Mouse (Mus musculus) gastrocnemius, postnatal 4 days (tissue): ENCODE data around the gene Qsox2. TPM values are rescaled to one million over a fixed set of nuclear protein-coding genes. Genes with fewer than 3 reads are reported as not detected.
A peak's percentile ranks its signal among the peaks of the same experiment; 100 is the strongest.

ENCODE experiments used
- DNase-seq, 2 experiments: peaks; one replicate each; pipeline ENCODE4 v3.0.0; 2021 to 2022; ENCODE audit warnings: low spot score in 2 of 2, mixed read lengths in 2 of 2
- total RNA-seq, 2 experiments: library from RNA; stranded (reverse); gene quantifications; 2 replicates each; pipeline ENCODE4 v1.2.3; 2021

Gene Qsox2
- total RNA-seq, 2 experiments from 2014 or later: 11.2 to 11.4 TPM

DNA sequence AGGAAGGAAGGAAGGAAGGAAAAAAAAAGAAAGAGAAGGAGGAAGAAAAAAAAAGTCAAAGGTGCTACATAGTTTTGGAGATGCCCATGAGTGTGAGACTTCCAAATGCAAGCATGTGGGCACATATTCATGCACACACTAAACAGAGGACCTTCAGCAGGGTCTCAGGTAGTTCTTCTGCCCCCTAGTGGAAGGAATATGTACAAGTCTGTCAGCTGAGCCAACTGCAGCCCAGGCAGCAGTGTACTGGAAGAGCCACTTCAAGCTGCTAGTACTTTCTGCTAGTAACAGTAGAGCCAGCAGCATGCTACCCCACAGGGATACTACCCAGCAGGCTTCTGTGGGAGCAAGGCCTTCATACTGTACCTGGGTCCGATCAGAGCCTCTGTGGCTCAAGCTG lies 9.5 kb downstream of the Qsox2 start:
- no peak for DNase-seq

GRCm38 (mm10) chr2:26225242-26225641 lies 12.1 kb downstream of the Qsox2 start:
- no peak for DNase-seq

GRCm38 (mm10) chr2:26223961-26224360 lies 13.4 kb downstream of the Qsox2 start:
- DNase-seq: no peak

- DNase-seq: no peak
Observed at GRCm38 (mm10) chr2:26214526-26214925, 22.8 kb downstream of the Qsox2 start.

GRCm38 (mm10) chr2:26209566-26209965 lies 27.8 kb downstream of the Qsox2 start:
- no peak for DNase-seq

DNA sequence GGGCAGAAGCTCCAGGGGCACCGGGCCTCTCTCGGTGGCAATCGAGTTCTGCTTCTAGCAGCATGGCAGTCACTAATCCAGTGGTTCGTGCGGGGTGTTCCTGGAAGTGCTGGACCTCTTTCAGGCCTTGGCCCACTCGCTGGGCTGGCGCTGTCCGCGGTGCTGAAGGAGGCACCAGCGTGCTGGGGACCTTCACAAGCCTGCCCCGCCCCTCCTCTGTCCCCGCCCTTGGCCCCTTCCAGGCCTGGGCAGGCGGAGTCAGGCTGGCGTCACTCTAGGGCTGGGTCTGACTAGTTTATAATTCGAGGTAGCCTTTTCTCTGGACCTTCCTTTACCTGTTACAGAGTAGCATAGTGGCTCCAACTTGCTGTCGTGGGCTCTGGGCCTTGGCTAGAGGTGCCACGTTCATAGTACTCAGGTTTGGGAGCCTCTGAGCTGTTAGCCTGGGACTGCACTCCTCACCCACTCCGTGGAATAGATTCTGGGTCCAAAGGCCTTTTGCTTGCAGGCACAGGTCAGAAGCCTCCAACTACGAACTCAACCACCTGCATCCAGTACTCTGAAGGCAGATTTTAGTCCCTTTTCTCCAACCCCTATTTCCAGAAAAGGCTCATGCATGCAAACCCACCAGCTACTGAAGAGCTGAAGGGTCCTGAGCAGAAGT lies 29.1 kb downstream of the Qsox2 start, which contains the start of gene Lhx3:
Gene Lhx3 (minus strand): TSS at position 164 of the 664 bp plus-strand sequence.
- DNase-seq: peak; percentile 80 to 89

GRCm38 (mm10) chr2:26207559-26207958 lies 29.8 kb downstream of the Qsox2 start:
- no peak for DNase-seq

GRCm38 (mm10) chr2:26205761-26206160 lies 31.6 kb downstream of the Qsox2 start:
- no peak for DNase-seq

DNA sequence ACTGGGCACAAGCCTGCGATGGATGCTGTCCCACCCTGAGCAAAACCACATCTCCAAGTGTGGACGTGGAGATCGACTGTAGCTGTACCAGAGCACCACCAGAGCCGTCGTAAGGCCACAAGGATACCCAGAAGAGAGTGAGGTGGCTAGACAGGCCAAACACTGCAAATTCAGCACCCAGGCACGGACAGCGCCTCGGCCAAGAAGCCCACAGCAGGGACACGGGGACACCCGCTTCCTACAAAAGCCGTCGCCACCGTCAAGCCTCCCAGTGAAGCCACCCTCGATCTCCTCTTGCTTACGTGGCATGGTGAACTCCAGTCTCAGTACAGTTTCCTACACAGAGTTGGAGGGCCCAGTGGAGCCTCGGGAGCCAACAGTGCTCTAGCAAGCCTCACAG lies 32.2 kb downstream of the Qsox2 start:
- DNase-seq: peak in 1 of 2 experiments; percentile 46

- no peak for DNase-seq
Observed at GRCm38 (mm10) chr2:26202849-26203475, 34.4 kb downstream of the Qsox2 start.

DNA sequence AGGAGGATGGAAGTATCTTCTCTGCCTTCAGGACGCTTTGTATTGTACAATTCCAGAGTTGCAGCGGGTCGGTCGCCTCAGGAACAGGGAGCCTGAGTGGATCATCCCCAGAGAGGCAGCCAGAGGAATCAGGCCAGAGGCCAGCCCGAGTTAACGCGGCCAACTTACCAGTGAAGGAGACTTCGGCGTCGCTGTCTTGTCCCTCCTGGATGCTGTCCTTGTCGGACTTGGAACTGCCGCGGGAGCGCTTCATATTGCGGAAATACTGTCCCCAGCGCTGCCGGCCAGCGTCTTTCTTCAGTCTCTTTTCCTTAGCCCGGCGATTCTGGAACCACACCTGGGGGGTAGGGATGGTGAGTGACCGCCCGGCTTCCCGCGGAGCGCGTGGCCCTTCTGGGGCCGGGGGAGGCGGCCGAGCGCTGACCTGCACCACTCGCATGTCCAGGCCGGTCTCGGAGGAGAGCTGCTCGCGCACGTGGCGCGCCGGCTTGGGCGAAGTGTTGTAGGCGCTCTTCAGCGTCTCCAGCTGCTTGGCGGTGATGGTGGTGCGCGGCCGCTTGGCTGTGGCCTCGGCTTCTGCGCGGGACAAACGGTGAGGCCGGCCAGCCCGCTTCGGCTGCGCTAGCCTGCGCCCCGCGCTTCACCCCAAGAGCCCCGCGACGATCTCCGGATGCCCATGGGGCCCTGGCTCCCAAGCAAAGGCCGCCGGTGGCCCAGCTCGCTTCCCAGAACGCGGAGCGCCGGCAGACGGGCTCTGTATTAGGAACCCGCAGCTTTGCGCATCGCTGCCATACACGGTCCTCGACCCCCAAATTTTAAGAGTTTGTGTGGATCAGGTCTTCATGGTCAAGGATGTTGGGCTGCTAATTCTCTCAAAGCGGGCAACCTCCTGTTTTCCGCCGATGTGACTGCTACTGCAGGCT lies 35.1 kb downstream of the Qsox2 start:
- no peak for DNase-seq

- DNase-seq: no peak
Observed at GRCm38 (mm10) chr2:26198488-26198887, 38.8 kb downstream of the Qsox2 start.

GRCm38 (mm10) chr2:26194552-26195339 lies 42.6 kb downstream of the Qsox2 start:
- no peak for DNase-seq

GRCm38 (mm10) chr2:26188517-26188916 lies 48.8 kb downstream of the Qsox2 start:
- no peak for DNase-seq

DNA sequence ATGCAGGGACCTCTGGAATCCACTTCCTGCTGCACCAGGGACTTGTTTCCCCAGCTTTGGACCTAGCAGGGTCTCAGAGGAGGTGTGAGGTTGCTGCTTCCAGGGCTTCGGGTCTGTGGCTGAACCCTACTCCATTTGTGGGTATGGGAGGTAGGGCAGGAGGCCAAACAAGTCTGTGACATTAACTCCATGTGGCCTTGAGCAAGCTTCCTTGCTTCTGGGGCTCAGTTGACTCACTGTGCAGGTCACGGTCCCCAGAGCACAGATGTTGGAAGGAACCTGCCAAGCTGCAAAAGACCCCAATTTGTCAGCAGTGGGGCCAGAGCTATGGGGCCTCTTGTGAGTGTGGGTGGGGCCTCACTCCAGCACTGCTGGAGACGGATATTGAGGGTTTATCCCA lies 53.0 kb downstream of the Qsox2 start:
- no peak for DNase-seq

- no peak for DNase-seq
Observed at GRCm38 (mm10) chr2:26182646-26183045, 54.7 kb downstream of the Qsox2 start.

- no peak for DNase-seq
Observed at GRCm38 (mm10) chr2:26177189-26177588, 60.1 kb downstream of the Qsox2 start.

- DNase-seq: no peak
Observed at GRCm38 (mm10) chr2:26176731-26177130, 60.6 kb downstream of the Qsox2 start.

DNA sequence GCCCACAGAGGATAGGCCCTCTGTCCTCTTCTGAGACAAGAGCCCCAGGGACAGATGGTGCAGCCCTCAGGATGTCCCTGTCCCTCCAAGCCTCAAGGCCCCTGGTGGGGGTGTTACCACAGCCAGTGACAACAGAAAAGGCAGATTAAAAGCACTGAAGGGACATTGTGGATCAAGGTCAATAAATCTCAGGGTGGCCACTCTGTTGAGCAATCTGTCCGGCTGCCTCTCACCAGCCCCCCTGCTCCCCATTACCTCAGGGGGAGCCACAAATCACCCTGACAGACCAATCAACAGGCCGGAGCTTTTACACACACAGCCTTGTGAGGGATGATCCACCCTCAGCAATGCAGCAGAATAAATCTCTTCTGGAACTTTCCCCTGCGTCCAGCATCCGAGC lies 62.1 kb downstream of the Qsox2 start:
- DNase-seq: no peak

GRCm38 (mm10) chr2:26172166-26172565 lies 65.2 kb downstream of the Qsox2 start:
- DNase-seq: no peak

DNA sequence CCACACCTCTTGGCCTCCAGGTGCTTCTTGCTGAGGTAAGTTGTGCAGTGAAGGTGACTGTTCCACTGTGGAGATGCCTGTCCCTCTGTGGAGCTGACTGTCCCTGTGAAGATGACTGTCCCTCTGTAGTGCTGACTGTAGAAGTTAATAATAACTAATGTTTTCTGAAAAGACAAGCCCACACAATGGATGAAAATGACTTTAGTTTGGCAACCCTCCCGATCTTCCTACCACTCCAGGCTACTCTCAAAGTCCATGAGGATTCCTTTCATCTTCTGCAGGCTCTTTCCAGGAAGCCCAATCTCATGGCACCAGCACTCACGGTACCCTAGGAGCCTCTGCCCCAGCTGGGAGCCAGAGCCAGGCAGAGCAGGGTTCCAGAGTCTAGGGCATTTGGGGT lies 66.9 kb downstream of the Qsox2 start:
- DNase-seq: no peak
